Mouse (Mus musculus) macrophage (primary cell): ENCODE data around the gene Dcaf7. TPM values are rescaled to one million over a fixed set of nuclear protein-coding genes. Genes with fewer than 3 reads are reported as not detected.
"Not testable (repeated sequence)": the region's sequence is repeated elsewhere in the genome, so short reads cannot be mapped to it uniquely, and the experiment has no call there.

Experiments
- H3K27ac ChIP-seq: fragments of 350-480 bp; formaldehyde crosslinking; 2 replicates; pipeline ENCODE4 v1.9.0; 2021
- H3K36me3 ChIP-seq: fragments of 350-480 bp; formaldehyde crosslinking; 2 replicates; pipeline ENCODE4 v1.9.0; 2021; ENCODE audit errors: inconsistent target
- H3K4me3 ChIP-seq: fragments of 350-480 bp; formaldehyde crosslinking; 2 replicates; pipeline ENCODE4 v1.9.0; 2021; ENCODE audit errors: inconsistent target
- H3K79me2 ChIP-seq: fragments of 350-480 bp; formaldehyde crosslinking; 2 replicates; pipeline ENCODE4 v1.9.0; 2021; ENCODE audit errors: inconsistent target
- WGBS: methylation state at CpG from one replicate; pipeline ENCODE4 v1.1.7; 2026; ENCODE audit warnings: inconsistent platforms; ENCODE audit not compliant: missing documents; 5-methylcytosine and 5-hydroxymethylcytosine counted together
- polyA plus RNA-seq: library from polyadenylated mRNA; stranded (reverse); fragments of 250-400 nt; gene quantifications from 3 replicates; pipeline ENCODE4 v1.2.4, GENCODE M21; 2018; ENCODE audit warnings: inconsistent platforms

The Dcaf7 gene
- polyA plus RNA-seq, 1 experiment from 2014 or later, result 33.8 TPM

GRCm38 (mm10) chr11:106025774-106026173 is 10.9 kb upstream of the Dcaf7 start:
- Histone ChIP-seq H3K4me3 (no peak overlapping the region), H3K36me3 (0 out of 2 replicates have a peak, but pooled peaks cover 4% of the 10 kb centered on the region), H3K79me2 (no peaks in the 10 kb centered on the region), H3K27ac (no peak overlapping the region)
- 86% methylated on average over 3 of the region's 3 CpGs for whole genome bisulfite sequencing

GRCm38 (mm10) chr11:106026465-106027151 is 10.1 kb upstream of the Dcaf7 start:
- Histone ChIP-seq H3K4me3 (no peak overlapping the region), H3K79me2 (no peaks in the 10 kb centered on the region), H3K27ac (no peak overlapping the region), H3K36me3 (0 out of 2 replicates have a peak, but pooled peaks cover 4% of the 10 kb centered on the region)
- WGBS, result 34% methylated on average over 11 of the region's 11 CpGs

GRCm38 (mm10) chr11:106027607-106028006 is 9.1 kb upstream of the Dcaf7 start:
- Histone ChIP-seq H3K4me3 (no peak overlapping the region), H3K79me2 (no peaks in the 10 kb centered on the region), H3K36me3 (0 out of 2 replicates have a peak, but pooled peaks cover 4% of the 10 kb centered on the region), H3K27ac (no peak overlapping the region)
- WGBS, result 94% methylated on average over 5 of the region's 5 CpGs

GRCm38 (mm10) chr11:106032074-106032473 is 4.6 kb upstream of the Dcaf7 start:
- H3K27ac ChIP-seq, result not testable (repeated sequence)

GRCm38 (mm10) chr11:106033491-106033919 is 3.2 kb upstream of the Dcaf7 start:
- 41% methylated on average over 11 of the region's 11 CpGs for WGBS
- H3K4me3 ChIP-seq, result no peak overlapping the region
- no peaks in the 10 kb centered on the region for H3K36me3 ChIP-seq
- peak overlapping the region; percentile 15; the same call in 1 of the 2 replicates for H3K27ac ChIP-seq
- peaks cover 16% of the 10 kb centered on the region for H3K79me2 ChIP-seq

More at GRCm38 (mm10) chr11:106032074-106032473, 4.6 kb upstream of the Dcaf7 start:
- not testable (repeated sequence) for H3K36me3 ChIP-seq, H3K79me2 ChIP-seq
- no CpG with 5 or more reads among the region's 25 CpGs for WGBS
- peak overlapping the region; percentile 26 for H3K4me3 ChIP-seq

GRCm38 (mm10) chr11:106034986-106035385 is 1.7 kb upstream of the Dcaf7 start:
- H3K27ac ChIP-seq, result no peak overlapping the region
- no peaks in the 10 kb centered on the region for H3K36me3 ChIP-seq
- WGBS, result 88% methylated on average over 9 of the region's 9 CpGs
- peaks cover 31% of the 10 kb centered on the region for H3K79me2 ChIP-seq
- H3K4me3 ChIP-seq, result no peak overlapping the region

GRCm38 (mm10) chr11:106037418-106037751 is 713 bp downstream of the Dcaf7 start:
- Histone ChIP-seq H3K4me3 (peak overlapping the region; percentile 88), H3K79me2 (peaks cover 55% of the 10 kb centered on the region), H3K36me3 (no peaks in the 10 kb centered on the region), H3K27ac (peak overlapping the region; percentile 10; the same call in 1 of the 2 replicates)
- WGBS, result 0% methylated on average over 13 of the region's 13 CpGs

- no peak overlapping the region for H3K27ac ChIP-seq
- H3K79me2 ChIP-seq, result peaks cover 78% of the 10 kb centered on the region
- H3K4me3 ChIP-seq, result no peak overlapping the region
- H3K36me3 ChIP-seq, result peaks cover 27% of the 10 kb centered on the region
These were observed 7.7 kb downstream of the Dcaf7 start for GRCm38 (mm10) chr11:106044349-106044748.

GRCm38 (mm10) chr11:106045256-106045655 is 8.6 kb downstream of the Dcaf7 start:
- 100% methylated on average over 1 of the region's 1 CpGs for WGBS
- Histone ChIP-seq H3K79me2 (peaks cover 69% of the 10 kb centered on the region), H3K4me3 (no peak overlapping the region), H3K36me3 (peaks cover 34% of the 10 kb centered on the region), H3K27ac (no peak overlapping the region)

- H3K36me3 ChIP-seq, result peaks cover 38% of the 10 kb centered on the region
- 90% methylated on average over 3 of the region's 3 CpGs for WGBS
- no peak overlapping the region for H3K27ac ChIP-seq
- peaks cover 64% of the 10 kb centered on the region for H3K79me2 ChIP-seq
- H3K4me3 ChIP-seq, result no peak overlapping the region
These were observed 9.1 kb downstream of the Dcaf7 start for GRCm38 (mm10) chr11:106045780-106046179.

GRCm38 (mm10) chr11:106046584-106046983 is 9.9 kb downstream of the Dcaf7 start:
- Histone ChIP-seq H3K4me3 (no peak overlapping the region), H3K79me2 (peaks cover 56% of the 10 kb centered on the region), H3K36me3 (peaks cover 45% of the 10 kb centered on the region), H3K27ac (no peak overlapping the region)
- 94% methylated on average over 9 of the region's 9 CpGs for WGBS

- H3K36me3 ChIP-seq, result peaks cover 87% of the 10 kb centered on the region
- no peak overlapping the region for H3K4me3 ChIP-seq
- 100% methylated on average over 2 of the region's 2 CpGs for WGBS
- H3K27ac ChIP-seq, result no peak overlapping the region
- H3K79me2 ChIP-seq, result no peaks in the 10 kb centered on the region
These were observed 17.2 kb downstream of the Dcaf7 start for GRCm38 (mm10) chr11:106053921-106054320.

- Histone ChIP-seq H3K27ac (no peak overlapping the region), H3K4me3 (no peak overlapping the region), H3K79me2 (no peaks in the 10 kb centered on the region), H3K36me3 (peaks cover 88% of the 10 kb centered on the region)
- 96% methylated on average over 8 of the region's 8 CpGs for WGBS
These were observed 17.9 kb downstream of the Dcaf7 start for GRCm38 (mm10) chr11:106054600-106054999.

- Histone ChIP-seq H3K27ac (no peak overlapping the region), H3K4me3 (no peak overlapping the region), H3K36me3 (peaks cover 83% of the 10 kb centered on the region), H3K79me2 (no peaks in the 10 kb centered on the region)
- WGBS, result 91% methylated on average over 6 of the region's 6 CpGs
These were observed 18.7 kb downstream of the Dcaf7 start for GRCm38 (mm10) chr11:106055341-106055740.

GRCm38 (mm10) chr11:106056819-106057491 is 20.3 kb downstream of the Dcaf7 start:
- Histone ChIP-seq H3K27ac (no peak overlapping the region), H3K36me3 (peaks cover 68% of the 10 kb centered on the region)
- WGBS, result 40% methylated on average over 8 of the region's 8 CpGs

More at GRCm38 (mm10) chr11:106056819-106057491, 20.3 kb downstream of the Dcaf7 start:
- H3K79me2 ChIP-seq, result no peaks in the 10 kb centered on the region
- H3K4me3 ChIP-seq, result no peak overlapping the region
